Mouse (Mus musculus) cerebellum, adult (tissue): ENCODE results near the gene Srgn.
A peak's percentile ranks its signal among the peaks of the same experiment; 100 is the strongest.

Experiments
- ATAC-seq: cut with Nextera tagmentation; 2 replicates; pipeline ENCODE4 v1.9.2; 2017; ENCODE audit warnings: mild to moderate bottlenecking, moderate library complexity, mixed read lengths; ENCODE audit not compliant: insufficient number of reproducible peaks, low FRiP score, low TSS enrichment

The Srgn gene

DNA sequence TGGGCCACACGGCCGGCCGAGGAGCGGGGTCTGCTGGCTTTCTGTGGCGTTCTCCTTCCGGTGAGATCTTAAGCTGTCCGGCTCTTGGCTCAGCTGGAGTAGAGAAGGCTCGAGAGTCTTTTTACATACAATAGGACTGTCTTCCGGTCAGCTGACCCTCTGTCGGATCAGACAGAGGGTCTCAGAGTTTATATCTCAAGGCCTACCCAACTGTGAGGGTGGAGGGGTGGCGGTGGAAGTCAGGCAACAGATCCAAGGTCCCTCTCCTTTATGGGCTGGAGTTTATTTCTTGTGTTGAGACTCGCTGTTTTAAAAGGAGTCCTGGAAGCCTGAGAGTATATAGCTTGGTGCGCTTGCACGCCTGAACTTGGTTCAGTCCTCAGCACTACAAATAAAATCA is at the start of gene Srgn:
Gene Srgn, minus strand, starts transcription at position 101 of the 400 bp plus-strand sequence.
- no peak for ATAC-seq

DNA sequence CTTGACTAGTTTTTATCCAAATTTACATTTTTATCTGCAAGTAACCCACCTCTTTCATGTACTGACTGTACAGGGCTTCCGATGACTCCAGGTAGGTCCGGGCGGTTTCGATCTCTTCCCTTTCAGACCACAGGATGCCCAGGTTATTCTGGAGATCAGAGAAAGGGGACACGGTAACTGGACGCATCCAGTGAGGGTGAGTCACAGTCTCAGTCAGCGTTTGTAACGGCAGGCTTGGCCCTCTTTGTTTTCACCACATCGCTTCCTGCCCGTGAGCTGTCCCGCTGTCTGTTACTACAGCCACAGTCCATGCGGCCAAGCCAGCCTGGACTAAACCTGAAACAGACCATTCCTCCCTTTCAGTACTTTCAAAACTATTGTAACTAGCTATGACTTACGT is 47.8 kb upstream of the Srgn start:
- ATAC-seq, result no peak

DNA sequence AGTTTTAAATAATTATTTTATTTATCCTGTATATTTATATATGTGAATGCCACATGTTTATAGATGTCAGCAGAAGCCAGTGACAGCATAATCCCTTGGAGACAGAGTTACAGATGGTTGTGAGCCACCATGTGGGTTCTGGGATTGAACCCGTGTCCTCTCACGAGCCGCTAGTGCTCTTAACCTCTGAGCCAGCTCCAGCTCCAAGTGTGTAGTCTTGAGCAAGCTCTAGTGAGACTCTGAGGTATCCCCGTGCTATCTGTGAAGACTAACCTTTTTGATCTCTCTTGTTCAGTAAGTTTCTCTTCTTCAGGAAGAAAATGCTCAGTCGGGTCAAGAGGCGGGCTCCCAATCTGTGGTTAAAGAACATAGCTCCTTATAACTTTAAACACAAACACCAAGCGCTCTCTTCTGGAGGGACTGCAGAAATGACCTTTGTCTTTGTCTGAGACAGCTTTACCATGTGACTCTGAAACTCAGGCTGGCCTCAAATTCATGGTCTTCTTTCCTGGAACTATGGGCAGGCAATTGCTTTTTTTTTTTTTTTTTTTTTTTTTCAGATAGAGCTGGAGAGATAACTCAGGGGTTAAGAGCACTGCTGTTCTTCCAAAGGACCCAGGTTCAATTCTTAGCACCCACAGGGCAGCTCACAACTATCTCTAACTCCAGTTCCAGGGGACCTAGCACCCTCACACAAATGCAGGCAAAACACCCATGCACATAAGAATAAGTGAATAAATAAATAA is 43.0 kb upstream of the Srgn start:
- no peak for ATAC-seq

DNA sequence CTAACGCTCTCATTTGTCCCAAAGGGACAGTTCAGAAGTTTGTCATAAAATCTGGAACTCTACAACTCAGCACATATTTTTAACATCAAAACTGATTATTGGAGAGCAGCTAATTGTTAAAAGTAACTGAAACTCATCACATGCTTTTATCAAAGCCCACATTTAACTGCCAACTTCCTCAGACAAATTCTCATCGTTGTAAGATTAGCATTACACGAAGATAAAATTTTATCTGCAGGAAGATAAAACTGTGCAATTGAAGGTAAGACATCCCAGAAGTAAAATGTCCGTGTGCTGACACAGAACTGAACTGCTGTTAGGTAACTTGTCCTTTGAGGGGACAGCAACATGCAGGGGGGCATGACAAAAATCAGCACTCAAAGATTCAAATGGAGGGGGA is 41.6 kb upstream of the Srgn start:
- no peak for ATAC-seq

DNA sequence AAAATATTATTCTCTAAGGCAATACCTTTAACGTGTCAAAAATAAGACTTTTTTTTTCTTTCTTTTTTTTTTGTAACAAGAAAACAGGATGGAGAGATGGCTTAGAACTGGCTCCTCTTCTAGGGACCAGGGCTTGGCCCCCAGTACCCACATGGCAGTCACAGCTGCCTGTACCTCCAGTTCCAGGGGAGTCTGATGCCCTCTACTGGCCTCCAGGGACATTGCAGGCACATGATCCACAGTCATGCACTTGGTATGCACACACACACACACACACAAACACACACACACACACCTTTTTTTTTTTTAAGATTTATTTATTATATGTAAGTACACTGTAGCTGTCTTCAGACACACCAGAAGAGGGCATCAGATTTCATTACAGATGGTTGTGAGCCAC is 30.5 kb upstream of the Srgn start:
- ATAC-seq, result no peak

DNA sequence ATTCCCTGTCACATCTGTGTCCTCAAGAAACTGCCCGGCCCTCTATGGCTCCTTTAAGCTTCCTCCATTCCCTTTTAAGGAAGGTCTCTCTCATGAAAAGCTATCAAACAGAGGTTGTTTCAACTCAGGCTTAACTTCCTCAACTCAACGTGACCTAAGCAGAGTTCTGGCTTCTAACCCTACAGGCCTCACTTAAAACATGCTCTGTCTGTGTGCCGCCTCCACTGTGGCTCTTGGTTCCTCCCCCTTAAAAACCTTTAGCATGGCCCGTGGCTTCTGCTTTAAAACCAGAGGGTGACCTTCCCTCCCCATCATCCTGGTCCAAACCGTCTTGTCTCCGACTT is 29.3 kb upstream of the Srgn start:
- no peak for ATAC-seq

DNA sequence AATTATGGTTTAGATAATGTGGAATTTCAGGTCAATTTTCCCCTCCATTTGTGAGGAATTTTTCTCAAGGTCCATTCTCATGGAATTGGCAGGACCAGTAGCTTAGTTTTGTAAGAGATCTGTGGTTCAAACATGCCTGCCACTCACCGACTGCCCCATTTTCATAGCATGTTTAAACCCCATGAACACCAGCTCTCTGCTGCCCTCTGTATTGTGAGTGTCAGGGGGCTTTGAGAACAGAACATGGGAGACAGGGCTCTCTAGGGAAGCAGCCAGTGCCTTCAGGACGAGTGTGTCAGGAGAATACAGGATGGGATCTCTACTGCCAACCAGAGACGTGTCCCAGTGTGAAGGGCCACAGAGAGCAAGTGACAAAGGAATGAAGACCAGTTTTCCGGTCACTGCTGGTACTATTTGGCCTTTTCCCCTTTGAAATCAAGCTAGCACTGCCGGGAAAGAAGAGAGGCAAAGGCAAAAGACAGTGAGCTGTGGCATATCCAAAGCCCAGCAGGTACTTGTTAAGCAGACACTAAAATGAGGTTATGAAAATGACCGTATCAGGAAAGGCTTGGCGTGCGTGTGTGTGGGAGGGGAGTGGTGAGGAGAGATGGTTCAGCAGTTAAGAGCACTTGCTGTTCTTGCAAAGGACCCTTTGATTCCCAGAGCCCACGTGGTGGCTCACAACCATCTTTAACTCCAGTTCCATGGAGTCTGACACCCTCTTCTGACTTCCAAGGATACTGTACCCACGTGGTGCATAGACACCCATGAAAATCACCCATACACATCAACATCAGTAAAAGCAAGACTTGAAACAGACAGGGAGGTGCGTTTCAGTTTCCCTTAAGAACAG is 28.7 kb upstream of the Srgn start:
- no peak for ATAC-seq

DNA sequence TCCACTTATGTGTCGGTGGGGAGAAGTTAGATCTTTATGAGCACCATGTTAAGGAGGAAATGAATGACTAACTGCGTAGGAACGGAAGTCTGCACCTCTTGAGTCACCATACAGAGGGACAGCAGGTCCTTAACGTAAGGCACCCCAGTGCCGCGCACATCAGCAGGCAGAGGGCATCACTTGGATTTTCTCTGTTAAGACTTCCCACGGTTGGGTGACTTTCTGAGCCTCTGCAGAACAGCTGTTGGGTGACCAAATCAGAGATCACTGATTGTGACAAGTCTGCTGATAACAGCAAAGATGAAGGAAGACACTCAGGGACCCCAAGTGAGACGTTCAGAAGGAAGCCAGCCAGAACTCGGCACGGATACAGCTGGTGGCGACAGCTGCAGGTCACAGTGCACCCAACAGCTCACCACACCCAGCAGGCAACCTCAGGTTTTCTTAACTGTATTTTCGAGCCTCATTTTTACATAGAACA is 26.4 kb upstream of the Srgn start:
- ATAC-seq, result no peak

DNA sequence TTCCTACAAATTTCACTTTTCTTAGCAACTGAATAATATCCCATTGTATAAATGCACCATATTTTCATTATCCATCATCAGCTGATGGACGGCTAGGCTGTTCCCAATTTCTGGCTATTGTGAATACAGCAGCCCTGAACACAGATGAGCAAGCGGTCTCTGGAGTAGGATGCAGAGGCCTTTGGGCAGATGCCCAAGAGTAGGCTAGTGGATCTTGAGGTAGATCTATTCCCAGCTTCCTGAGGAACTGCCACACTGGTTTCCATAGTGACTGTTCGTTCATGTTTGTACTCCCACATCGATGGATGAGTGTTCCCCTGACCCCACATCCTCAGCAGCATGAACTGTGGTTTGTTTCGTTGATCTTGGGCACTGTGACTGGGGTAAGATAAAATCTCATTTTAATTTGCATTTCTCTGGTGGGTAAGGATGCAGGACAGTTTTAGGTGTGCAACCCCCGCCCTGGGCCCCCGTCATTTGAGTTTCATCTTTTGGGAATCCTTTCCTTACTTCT is 23.6 kb upstream of the Srgn start:
- ATAC-seq, result no peak

DNA sequence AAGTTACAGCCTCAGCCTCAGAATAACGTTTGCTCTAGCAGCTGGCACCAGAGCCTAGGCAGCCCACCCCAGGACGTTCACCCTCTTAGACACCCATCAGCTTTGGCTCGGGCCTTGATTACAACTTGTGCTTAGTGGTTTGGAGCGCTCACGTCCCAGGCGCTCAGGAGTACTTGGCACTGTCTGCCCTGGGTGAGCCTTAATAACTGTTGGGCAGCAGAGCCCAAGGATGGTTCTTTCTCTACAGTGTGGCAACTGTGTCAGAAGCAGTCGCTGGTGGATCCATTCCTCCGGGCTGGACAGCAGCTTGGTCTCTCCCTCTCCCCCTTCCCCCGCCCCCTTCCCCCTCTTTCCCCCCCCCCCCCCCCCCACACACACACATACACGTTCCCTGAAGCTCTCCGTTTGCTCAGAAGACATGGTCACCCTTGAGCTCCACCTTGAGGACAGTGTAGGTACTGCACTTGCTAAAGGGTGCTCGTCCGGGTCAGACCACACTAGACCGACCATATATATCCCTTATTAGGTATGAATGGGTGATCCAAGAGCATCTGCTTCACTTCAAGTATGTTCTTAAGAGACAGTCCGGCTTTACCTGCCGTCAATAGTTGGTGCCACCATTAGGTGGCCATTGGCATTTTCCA is 22.4 kb upstream of the Srgn start:
- 0 out of 2 replicates have a peak, but pooled peaks have one; percentile 10 for ATAC-seq

DNA sequence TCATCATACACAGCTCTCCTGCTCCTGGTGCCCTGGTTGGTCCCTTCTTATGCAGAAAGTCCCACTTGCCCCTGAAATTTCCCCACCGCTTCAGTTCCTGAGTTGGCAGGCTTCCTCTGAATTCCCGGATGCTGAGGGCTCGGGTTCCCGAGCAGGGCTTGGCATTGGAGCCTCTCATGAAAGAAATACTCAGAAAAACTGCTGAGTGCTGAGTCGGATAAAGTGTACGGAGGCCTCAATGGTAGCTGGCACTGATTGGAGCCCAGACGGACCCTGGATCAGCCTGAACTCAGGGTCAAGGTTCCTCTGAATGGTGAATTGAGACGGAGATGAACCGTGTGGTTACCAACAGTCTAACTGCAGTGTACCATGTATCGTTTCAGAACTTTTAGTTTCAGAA is 19.2 kb upstream of the Srgn start:
- no peak for ATAC-seq

DNA sequence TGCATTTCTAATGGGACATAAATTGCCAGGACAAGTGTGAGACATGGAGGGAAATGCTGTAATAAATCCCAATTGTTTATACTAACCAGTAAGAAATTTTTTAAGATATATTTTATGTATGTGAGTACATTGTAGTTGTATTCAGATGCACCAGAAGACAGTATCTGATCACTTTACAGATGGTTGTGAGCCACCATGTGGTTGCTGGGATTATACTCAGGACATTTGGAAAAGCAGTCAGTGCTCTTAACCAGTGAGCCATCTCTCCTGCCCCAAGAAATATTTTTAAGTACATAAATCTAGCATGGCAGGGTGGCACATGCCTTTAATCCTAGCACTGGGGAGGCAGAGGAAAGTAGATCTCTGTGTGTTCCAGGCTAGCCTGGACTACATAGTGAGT is 18.5 kb upstream of the Srgn start:
- no peak for ATAC-seq

DNA sequence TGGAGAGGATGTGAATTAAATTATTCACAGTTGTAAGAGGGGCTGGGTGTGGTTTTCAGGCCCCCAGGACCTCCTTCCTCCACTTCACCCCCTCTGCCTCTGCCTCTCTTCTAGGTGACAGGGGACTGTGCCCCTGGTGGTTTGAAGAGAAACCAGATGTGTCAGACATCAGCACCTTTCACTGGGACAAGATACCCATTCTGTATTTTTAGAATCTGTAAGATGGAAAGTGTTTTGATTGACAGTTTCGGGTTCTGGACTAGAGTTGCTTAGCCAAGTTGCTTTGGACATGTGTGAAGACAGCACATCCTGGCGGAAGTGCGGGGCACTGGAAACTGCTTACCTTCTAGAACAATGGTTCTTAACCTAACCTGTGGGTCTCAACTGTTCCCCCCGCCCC is 17.1 kb upstream of the Srgn start:
- ATAC-seq, result no peak

DNA sequence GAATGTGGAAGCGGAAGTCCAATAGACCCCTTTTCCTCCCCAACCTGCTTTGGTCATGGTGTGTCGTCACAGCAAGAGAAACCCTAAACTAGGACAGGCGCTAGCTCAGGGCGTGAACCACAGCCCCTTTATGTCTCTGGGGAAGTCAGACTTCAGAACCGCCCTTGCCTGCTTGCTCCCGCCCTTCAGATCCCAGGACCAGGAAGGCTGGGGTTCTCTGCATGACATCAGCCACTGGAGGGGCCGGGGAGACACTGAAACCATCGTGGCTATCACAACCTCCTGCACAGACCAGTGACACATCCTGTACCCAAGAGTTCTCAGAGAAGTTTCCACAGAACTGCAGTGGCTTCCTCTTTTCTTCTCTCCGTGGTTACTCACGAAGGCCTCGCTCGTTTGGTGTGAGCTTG is 16.2 kb upstream of the Srgn start:
- ATAC-seq, result no peak

DNA sequence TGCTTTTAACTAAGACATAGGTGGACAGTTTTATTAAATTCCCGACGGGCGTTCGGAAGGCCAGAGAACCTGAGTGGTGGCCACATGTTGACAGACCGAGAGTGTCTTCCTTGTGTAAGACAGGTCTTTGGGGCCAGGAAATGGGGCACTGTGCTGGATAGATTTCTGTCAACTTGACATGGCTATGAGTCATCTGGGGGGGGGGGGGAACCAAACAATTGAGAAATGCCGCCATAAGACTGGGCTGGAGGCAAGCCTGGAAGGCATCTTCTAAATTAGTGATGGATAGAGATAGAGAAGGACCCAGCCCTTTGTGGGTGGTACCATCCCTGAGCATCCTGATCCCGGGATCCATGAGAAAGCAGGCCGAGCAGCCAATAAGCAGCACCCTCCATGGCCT is 15.7 kb upstream of the Srgn start:
- no peak for ATAC-seq

DNA sequence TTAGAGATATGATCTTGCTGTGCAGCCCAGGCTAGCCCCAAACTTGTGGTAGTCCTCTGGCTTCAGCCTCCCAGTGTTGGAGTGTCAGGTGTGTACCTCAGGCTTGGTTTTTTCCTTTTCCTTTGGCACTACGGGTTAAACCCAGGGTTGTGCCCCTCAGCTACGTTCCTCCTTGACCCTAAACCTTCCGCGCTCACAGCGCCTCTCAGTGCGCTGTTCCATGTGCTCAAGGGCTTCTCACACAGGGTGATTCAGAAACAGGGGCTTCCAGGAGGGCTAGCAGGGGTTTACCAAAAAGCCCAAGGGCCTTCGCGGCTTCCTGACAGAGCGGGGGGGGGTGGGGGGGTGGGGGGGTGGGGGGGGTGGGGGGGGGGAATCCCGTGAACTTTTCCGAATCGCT is 15.3 kb upstream of the Srgn start:
- no peak for ATAC-seq

DNA sequence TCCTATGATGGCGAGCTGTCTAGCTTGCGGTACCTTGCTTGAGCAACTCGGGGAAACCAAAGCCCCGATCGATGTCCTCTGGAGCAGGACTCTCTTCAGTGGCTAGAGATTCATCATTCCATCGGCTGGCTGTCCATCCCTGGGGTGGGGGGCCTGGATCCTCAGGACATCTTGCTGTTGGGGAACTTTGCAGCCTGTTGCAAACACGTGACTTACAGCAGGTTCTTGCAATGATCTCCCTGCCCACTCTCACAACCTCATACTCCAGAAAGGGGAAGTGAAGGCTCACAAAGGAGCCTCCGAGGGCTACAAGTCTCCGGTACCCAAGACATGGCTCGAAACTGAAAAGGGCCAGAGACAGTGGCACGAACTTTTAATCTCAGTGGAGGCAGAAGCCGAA is 14.2 kb upstream of the Srgn start:
- no peak for ATAC-seq

DNA sequence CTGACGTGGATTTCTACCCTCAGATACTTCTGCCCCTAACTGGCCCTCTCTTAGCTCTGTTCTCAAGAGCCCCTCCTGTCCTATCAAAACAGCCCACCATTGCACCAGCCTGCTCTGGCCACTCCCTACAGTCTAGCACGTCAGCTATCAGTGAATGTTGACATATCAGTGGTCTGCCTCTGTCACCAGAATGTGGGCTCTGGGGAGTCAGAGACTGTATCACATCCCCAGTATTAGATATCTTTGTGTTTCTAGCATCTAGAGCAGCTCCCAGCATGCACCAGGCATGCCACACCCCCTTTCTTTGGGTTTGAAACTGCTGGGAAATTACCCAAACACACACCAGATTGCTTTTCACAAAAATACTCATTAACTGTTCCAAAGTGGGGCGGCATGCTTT is 13.5 kb upstream of the Srgn start:
- no peak for ATAC-seq

DNA sequence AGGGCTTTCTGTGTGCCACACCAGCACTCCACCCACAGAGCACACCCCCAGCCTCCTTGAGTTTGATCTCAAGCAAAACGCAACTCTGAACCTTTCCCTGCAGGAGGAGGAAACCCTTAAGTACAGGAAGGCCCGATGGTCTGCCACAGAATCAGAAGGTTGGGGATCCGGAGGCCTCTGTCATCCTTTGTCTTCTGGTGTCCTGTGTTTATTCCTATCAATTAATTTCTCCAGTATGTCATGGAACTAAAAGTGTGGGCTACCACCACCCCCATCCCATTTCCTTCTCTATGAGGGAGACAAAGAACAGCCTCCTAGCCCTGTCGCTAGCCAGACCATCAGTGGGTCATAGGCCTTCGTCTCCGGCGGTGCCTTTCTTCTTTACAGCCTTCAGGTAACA is 7.3 kb upstream of the Srgn start:
- ATAC-seq, result no peak

DNA sequence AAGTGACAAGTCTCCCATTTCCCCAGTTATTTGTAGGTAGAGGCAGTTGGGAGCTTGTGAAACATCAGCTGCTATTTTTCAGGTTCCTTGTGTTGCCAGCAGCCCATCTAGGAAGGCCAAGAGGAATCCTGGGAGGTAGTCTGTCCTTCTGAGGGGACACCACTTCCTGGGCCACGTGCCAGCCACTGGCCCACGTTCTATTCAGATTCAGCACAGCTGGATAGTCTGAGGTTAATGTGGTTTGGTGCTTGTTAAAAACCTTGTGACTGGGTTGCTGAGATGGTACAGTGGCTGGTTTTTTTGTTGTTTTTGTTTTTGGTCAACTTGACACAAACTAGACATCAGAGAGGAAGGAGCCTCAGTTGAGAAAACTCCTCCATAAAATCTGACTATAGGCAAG is 5.6 kb upstream of the Srgn start:
- ATAC-seq, result no peak

DNA sequence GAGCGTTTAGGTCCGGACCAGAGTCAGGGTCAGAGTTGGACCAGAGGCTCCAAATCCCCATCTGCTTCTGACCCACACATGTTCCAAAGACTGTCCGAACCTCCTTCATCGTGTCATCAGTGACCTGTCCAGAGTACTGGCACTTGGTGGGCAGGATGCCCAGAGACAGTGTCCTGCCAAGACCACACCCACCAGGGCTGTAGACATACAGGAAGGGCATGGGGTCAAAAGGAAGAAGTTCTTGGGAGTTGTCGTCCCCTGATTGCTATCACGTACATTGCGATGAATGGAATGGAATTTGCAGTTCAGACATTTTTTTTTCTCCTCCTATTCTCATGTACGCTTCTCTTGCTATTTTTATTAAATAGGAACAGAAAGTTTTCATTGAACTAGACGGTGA is 2.9 kb upstream of the Srgn start:
- ATAC-seq, result no peak
